Mouse (Mus musculus) megakaryocyte, embryonic 14.5 days (primary cell): ENCODE data around the gene Ski.

ENCODE experiments used
- FLI1 ChIP-seq: IDR thresholded peaks from 2 replicates; pipeline ENCODE4 v1.6.1; 2012; ENCODE audit warnings: low read length, inconsistent platforms, mixed read lengths
- GATA1 ChIP-seq: IDR thresholded peaks from 3 replicates; pipeline ENCODE4 v1.6.1; 2012; ENCODE audit warnings: mixed read lengths, low read length, inconsistent platforms, borderline replicate concordance

- TF ChIP-seq FLI1 (no peak), GATA1 (no peak)
Measured at GRCm38 (mm10) chr4:155215203-155215602, 7.2 kb downstream of the Ski start.
